Mouse (Mus musculus): ENCODE measurements around the gene Lyrm1. TPM values are rescaled to one million over a fixed set of nuclear protein-coding genes. Genes with fewer than 3 reads are reported as not detected.

Lyrm1 gene
- polyA plus RNA-seq (2015; fragmentation: Nextera tagmentation; extraction: Ambion mirVana), result 6.5 and 7.4 TPM in 2 replicates

GRCm38 (mm10) chr7:119895639-119896512 lies at the start of gene Lyrm1, which contains the start of gene Dcun1d3:
TSS of gene Lyrm1 (plus strand) at chr7:119895861.
TSS of gene Dcun1d3 (minus strand) at chr7:119896298.
- peak; percentile 98 for ATAC-seq (ENCODE audit: low FRiP score, low TSS enrichment)
- peak within 1 kb of the TSS; percentile 61 for H3K4me2 ChIP-seq (replicated peaks; ENCODE audit: low read depth, low read length)
- no peaks in the 10 kb centered on the region for H3K9me3 ChIP-seq (ENCODE audit: low read length)
- H3K4me1 ChIP-seq (ENCODE audit: insufficient read depth, low read length), result peaks cover 19% of the 10 kb centered on the region
- peak within 1 kb of the TSS; percentile 73 for H3K4me3 ChIP-seq (ENCODE audit: low read length)
- 0% methylated on average over 62 of the region's 63 CpGs for WGBS
- H3K27me3 ChIP-seq (ENCODE audit: insufficient read depth, low read length), result no peaks in the 10 kb centered on the region
- H3K36me3 ChIP-seq (ENCODE audit: insufficient read depth, low read length), result no peaks in the 10 kb centered on the region
- peak within 1 kb of the TSS; percentile 82 for H3K9ac ChIP-seq (replicated peaks; ENCODE audit: low read length)
- H3K27ac ChIP-seq (ENCODE audit: low read length), result peak within 1 kb of the TSS; percentile 95

GRCm38 (mm10) chr7:119847396-119847795 lies 48.3 kb upstream of the Lyrm1 start:
- ATAC-seq (ENCODE audit: low FRiP score, low TSS enrichment), result no peak
- Histone ChIP-seq H3K27ac (ENCODE audit: low read length) (no peak overlapping the region), H3K9ac (replicated peaks; ENCODE audit: low read length) (no peak overlapping the region), H3K9me3 (ENCODE audit: low read length) (no peaks in the 10 kb centered on the region), H3K36me3 (ENCODE audit: insufficient read depth, low read length) (0 out of 2 replicates have a peak, but pooled peaks cover 19% of the 10 kb centered on the region), H3K4me2 (replicated peaks; ENCODE audit: low read depth, low read length) (no peak overlapping the region), H3K27me3 (ENCODE audit: insufficient read depth, low read length) (no peaks in the 10 kb centered on the region), H3K4me1 (ENCODE audit: insufficient read depth, low read length) (no peaks in the 10 kb centered on the region), H3K4me3 (ENCODE audit: low read length) (no peak overlapping the region)
- 88% methylated on average over 2 of the region's 2 CpGs for WGBS

GRCm38 (mm10) chr7:119849096-119849495 lies 46.6 kb upstream of the Lyrm1 start:
- no peak overlapping the region for H3K9ac ChIP-seq (replicated peaks; ENCODE audit: low read length)
- no peak for ATAC-seq (ENCODE audit: low FRiP score, low TSS enrichment)
- no peaks in the 10 kb centered on the region for H3K27me3 ChIP-seq (ENCODE audit: insufficient read depth, low read length)
- H3K36me3 ChIP-seq (ENCODE audit: insufficient read depth, low read length), result 0 out of 2 replicates have a peak, but pooled peaks cover 18% of the 10 kb centered on the region
- no peak overlapping the region for H3K4me3 ChIP-seq (ENCODE audit: low read length)
- no peaks in the 10 kb centered on the region for H3K9me3 ChIP-seq (ENCODE audit: low read length)
- no peaks in the 10 kb centered on the region for H3K4me1 ChIP-seq (ENCODE audit: insufficient read depth, low read length)
- 0% methylated on average over 1 of the region's 1 CpGs for WGBS
- H3K4me2 ChIP-seq (replicated peaks; ENCODE audit: low read depth, low read length), result no peak overlapping the region
- no peak overlapping the region for H3K27ac ChIP-seq (ENCODE audit: low read length)

GRCm38 (mm10) chr7:119850737-119851136 lies 44.9 kb upstream of the Lyrm1 start:
- H3K9me3 ChIP-seq (ENCODE audit: low read length), result no peaks in the 10 kb centered on the region
- no peaks in the 10 kb centered on the region for H3K27me3 ChIP-seq (ENCODE audit: insufficient read depth, low read length)
- H3K36me3 ChIP-seq (ENCODE audit: insufficient read depth, low read length), result 0 out of 2 replicates have a peak, but pooled peaks cover 17% of the 10 kb centered on the region
- no peak overlapping the region for H3K27ac ChIP-seq (ENCODE audit: low read length)
- no peak for ATAC-seq (ENCODE audit: low FRiP score, low TSS enrichment)
- WGBS, result 74% methylated on average over 5 of the region's 5 CpGs
- H3K4me1 ChIP-seq (ENCODE audit: insufficient read depth, low read length), result no peaks in the 10 kb centered on the region
- H3K4me2 ChIP-seq (replicated peaks; ENCODE audit: low read depth, low read length), result no peak overlapping the region
- no peak overlapping the region for H3K9ac ChIP-seq (replicated peaks; ENCODE audit: low read length)
- H3K4me3 ChIP-seq (ENCODE audit: low read length), result no peak overlapping the region

GRCm38 (mm10) chr7:119852494-119852893 lies 43.2 kb upstream of the Lyrm1 start:
- Histone ChIP-seq H3K9ac (replicated peaks; ENCODE audit: low read length) (no peak overlapping the region), H3K4me3 (ENCODE audit: low read length) (no peak overlapping the region), H3K27ac (ENCODE audit: low read length) (no peak overlapping the region), H3K36me3 (ENCODE audit: insufficient read depth, low read length) (peaks cover 16% of the 10 kb centered on the region; the same call in 1 of the 2 replicates), H3K4me1 (ENCODE audit: insufficient read depth, low read length) (no peaks in the 10 kb centered on the region), H3K4me2 (replicated peaks; ENCODE audit: low read depth, low read length) (no peak overlapping the region), H3K27me3 (ENCODE audit: insufficient read depth, low read length) (no peaks in the 10 kb centered on the region), H3K9me3 (ENCODE audit: low read length) (no peaks in the 10 kb centered on the region)
- no peak for ATAC-seq (ENCODE audit: low FRiP score, low TSS enrichment)

- Histone ChIP-seq H3K36me3 (ENCODE audit: insufficient read depth, low read length) (peaks cover 21% of the 10 kb centered on the region; the same call in 1 of the 2 replicates), H3K27ac (ENCODE audit: low read length) (no peak overlapping the region), H3K4me1 (ENCODE audit: insufficient read depth, low read length) (no peaks in the 10 kb centered on the region), H3K27me3 (ENCODE audit: insufficient read depth, low read length) (no peaks in the 10 kb centered on the region), H3K4me2 (replicated peaks; ENCODE audit: low read depth, low read length) (no peak overlapping the region), H3K9me3 (ENCODE audit: low read length) (no peaks in the 10 kb centered on the region), H3K9ac (replicated peaks; ENCODE audit: low read length) (no peak overlapping the region), H3K4me3 (ENCODE audit: low read length) (no peak overlapping the region)
- no peak for ATAC-seq (ENCODE audit: low FRiP score, low TSS enrichment)
- 98% methylated on average over 1 of the region's 1 CpGs for WGBS
Observed at GRCm38 (mm10) chr7:119853186-119853585, 42.5 kb upstream of the Lyrm1 start.

GRCm38 (mm10) chr7:119854362-119854761 lies 41.3 kb upstream of the Lyrm1 start:
- H3K27me3 ChIP-seq (ENCODE audit: insufficient read depth, low read length), result no peaks in the 10 kb centered on the region
- no peak for ATAC-seq (ENCODE audit: low FRiP score, low TSS enrichment)
- H3K4me2 ChIP-seq (replicated peaks; ENCODE audit: low read depth, low read length), result no peak overlapping the region
- WGBS, result 94% methylated on average over 2 of the region's 2 CpGs
- no peaks in the 10 kb centered on the region for H3K4me1 ChIP-seq (ENCODE audit: insufficient read depth, low read length)
- H3K36me3 ChIP-seq (ENCODE audit: insufficient read depth, low read length), result peaks cover 19% of the 10 kb centered on the region; the same call in 1 of the 2 replicates
- no peak overlapping the region for H3K4me3 ChIP-seq (ENCODE audit: low read length)
- no peak overlapping the region for H3K27ac ChIP-seq (ENCODE audit: low read length)
- no peak overlapping the region for H3K9ac ChIP-seq (replicated peaks; ENCODE audit: low read length)
- no peaks in the 10 kb centered on the region for H3K9me3 ChIP-seq (ENCODE audit: low read length)

GRCm38 (mm10) chr7:119855031-119855430 lies 40.6 kb upstream of the Lyrm1 start:
- ATAC-seq (ENCODE audit: low FRiP score, low TSS enrichment), result no peak
- H3K4me3 ChIP-seq (ENCODE audit: low read length), result no peak overlapping the region
- no peaks in the 10 kb centered on the region for H3K9me3 ChIP-seq (ENCODE audit: low read length)
- H3K27me3 ChIP-seq (ENCODE audit: insufficient read depth, low read length), result no peaks in the 10 kb centered on the region
- H3K27ac ChIP-seq (ENCODE audit: low read length), result no peak overlapping the region
- H3K4me2 ChIP-seq (replicated peaks; ENCODE audit: low read depth, low read length), result no peak overlapping the region
- no peaks in the 10 kb centered on the region for H3K4me1 ChIP-seq (ENCODE audit: insufficient read depth, low read length)
- H3K9ac ChIP-seq (replicated peaks; ENCODE audit: low read length), result no peak overlapping the region
- H3K36me3 ChIP-seq (ENCODE audit: insufficient read depth, low read length), result peaks cover 21% of the 10 kb centered on the region; the same call in 1 of the 2 replicates

- Histone ChIP-seq H3K4me1 (ENCODE audit: insufficient read depth, low read length) (0 out of 2 replicates have a peak, but pooled peaks cover 2% of the 10 kb centered on the region), H3K27me3 (ENCODE audit: insufficient read depth, low read length) (no peaks in the 10 kb centered on the region), H3K36me3 (ENCODE audit: insufficient read depth, low read length) (peaks cover 15% of the 10 kb centered on the region; the same call in 1 of the 2 replicates), H3K4me2 (replicated peaks; ENCODE audit: low read depth, low read length) (no peak overlapping the region), H3K27ac (ENCODE audit: low read length) (no peak overlapping the region), H3K4me3 (ENCODE audit: low read length) (no peak overlapping the region), H3K9ac (replicated peaks; ENCODE audit: low read length) (no peak overlapping the region), H3K9me3 (ENCODE audit: low read length) (no peaks in the 10 kb centered on the region)
- no peak for ATAC-seq (ENCODE audit: low FRiP score, low TSS enrichment)
- WGBS, result 77% methylated on average over 6 of the region's 6 CpGs
Observed at GRCm38 (mm10) chr7:119859476-119859875, 36.2 kb upstream of the Lyrm1 start.

GRCm38 (mm10) chr7:119860116-119860515 lies 35.5 kb upstream of the Lyrm1 start:
- H3K4me3 ChIP-seq (ENCODE audit: low read length), result no peak overlapping the region
- H3K4me1 ChIP-seq (ENCODE audit: insufficient read depth, low read length), result 0 out of 2 replicates have a peak, but pooled peaks cover 2% of the 10 kb centered on the region
- no peak for ATAC-seq (ENCODE audit: low FRiP score, low TSS enrichment)
- no peak overlapping the region for H3K4me2 ChIP-seq (replicated peaks; ENCODE audit: low read depth, low read length)
- H3K27ac ChIP-seq (ENCODE audit: low read length), result no peak overlapping the region
- peaks cover 12% of the 10 kb centered on the region; the same call in 1 of the 2 replicates for H3K36me3 ChIP-seq (ENCODE audit: insufficient read depth, low read length)
- H3K27me3 ChIP-seq (ENCODE audit: insufficient read depth, low read length), result no peaks in the 10 kb centered on the region
- H3K9me3 ChIP-seq (ENCODE audit: low read length), result no peaks in the 10 kb centered on the region
- WGBS, result 93% methylated on average over 3 of the region's 3 CpGs
- H3K9ac ChIP-seq (replicated peaks; ENCODE audit: low read length), result no peak overlapping the region

All from kidney, embryonic 16.5 days (tissue).